In genomic region chr14:20478385-20478784, GRCm38 (mm10) we compare ENCODE assay signal across 9 mouse cellular contexts. TPM values are rescaled to one million over a fixed set of nuclear protein-coding genes. Genes with fewer than 3 reads are reported as not detected.
A peak's percentile ranks its signal among the peaks of the same experiment; 100 is the strongest.
DNase-seq lines count a peak whose midpoint lies in the region; ATAC-seq and TF ChIP-seq lines count a peak whose summit lies in the region.
"Had no signal": no experiment of that assay in that cellular context is flagged by ENCODE, and none has a peak within 500 bp of the region (broad histone marks: within the 10 kb centered on the region; RNA-seq: fewer than 3 reads in every experiment).

No protein-coding gene starts in this region.

- no peak for TF ChIP-seq POLR2A in bone marrow macrophage, adult 2 months (IDR thresholded peaks at IDR 0.05; ENCODE audit: borderline replicate concordance, low read depth, low read length)

- ATAC-seq in kidney, embryonic 16.5 days (ENCODE audit: low FRiP score, low TSS enrichment): no peak
- peak; percentile 20; the same call in 1 of the 2 replicates for ATAC-seq in intestine, embryonic 15.5 days
- no peak for ATAC-seq in neural tube, embryonic 15.5 days (ENCODE audit: low FRiP score)
- no peak for ATAC-seq in CD4-positive, CD25-positive, alpha-beta regulatory T cell, adult 4 months

- no peaks in the 10 kb centered on the region for H3K9me3 ChIP-seq in kidney, embryonic 16.5 days (ENCODE audit: low read length)
- H3K9me3 ChIP-seq in intestine, embryonic 15.5 days: no peaks in the 10 kb centered on the region
- no peaks in the 10 kb centered on the region for H3K9me3 ChIP-seq in neural tube, embryonic 15.5 days (replicated peaks)
- H3K9me3 ChIP-seq: midbrain, embryonic 12.5 days had no signal

- H3K4me3 ChIP-seq in kidney, embryonic 16.5 days (ENCODE audit: low read length): peak overlapping the region; percentile 85
- H3K4me3 ChIP-seq in bone marrow macrophage, adult 2 months (ENCODE audit: insufficient read depth, low read length): peak overlapping the region; percentile 53
- peak overlapping the region; percentile 74 for H3K4me3 ChIP-seq in intestine, embryonic 15.5 days (replicated peaks)
- H3K4me3 ChIP-seq in neural tube, embryonic 15.5 days (replicated peaks): peak overlapping the region; percentile 61; the same call in 1 of the 2 replicates

- no peak for TF ChIP-seq CTCF in bone marrow macrophage, adult 2 months (IDR thresholded peaks at IDR 0.05; ENCODE audit: low read depth, low read length)

- 39% methylated on average over 3 of the region's 3 CpGs for WGBS in kidney, embryonic 16.5 days
- 42% methylated on average over 3 of the region's 3 CpGs for WGBS in intestine, embryonic 15.5 days
- 54% methylated on average over 3 of the region's 3 CpGs for WGBS in neural tube, embryonic 15.5 days

- H3K9ac ChIP-seq in kidney, embryonic 16.5 days (replicated peaks; ENCODE audit: low read length): no peak overlapping the region
- H3K9ac ChIP-seq in intestine, embryonic 15.5 days: no peak overlapping the region
- no peak overlapping the region for H3K9ac ChIP-seq in neural tube, embryonic 15.5 days (replicated peaks)
- H3K9ac ChIP-seq: midbrain, embryonic 12.5 days had no signal

- peak overlapping the region; percentile 69; the same call in 1 of the 2 replicates for H3K27ac ChIP-seq in kidney, embryonic 16.5 days (ENCODE audit: low read length)
- H3K27ac ChIP-seq in bone marrow macrophage, adult 2 months (ENCODE audit: insufficient read depth, low read depth, low read length): peak overlapping the region; percentile 63
- 0 out of 2 replicates have a peak overlapping the region, but pooled peaks have one; percentile 82 for H3K27ac ChIP-seq in intestine, embryonic 15.5 days
- H3K27ac ChIP-seq in neural tube, embryonic 15.5 days (replicated peaks): no peak overlapping the region
- H3K27ac ChIP-seq: midbrain, embryonic 12.5 days had no signal

- peaks cover 9% of the 10 kb centered on the region; the same call in 1 of the 2 replicates for H3K4me1 ChIP-seq in kidney, embryonic 16.5 days (ENCODE audit: insufficient read depth, low read length)
- peaks cover 20% of the 10 kb centered on the region for H3K4me1 ChIP-seq in bone marrow macrophage, adult 2 months (ENCODE audit: control insufficient read depth, insufficient read depth, low read length)
- 0 out of 2 replicates have a peak, but pooled peaks cover 2% of the 10 kb centered on the region for H3K4me1 ChIP-seq in intestine, embryonic 15.5 days (replicated peaks)
- peaks cover 9% of the 10 kb centered on the region for H3K4me1 ChIP-seq in neural tube, embryonic 15.5 days

- H3K27me3 ChIP-seq in kidney, embryonic 16.5 days (ENCODE audit: insufficient read depth, low read length): no peaks in the 10 kb centered on the region
- no peaks in the 10 kb centered on the region for H3K27me3 ChIP-seq in intestine, embryonic 15.5 days (replicated peaks)
- no peaks in the 10 kb centered on the region for H3K27me3 ChIP-seq in neural tube, embryonic 15.5 days (replicated peaks)

- no peak for DNase-seq in kidney, postnatal 25 days
- no peak for DNase-seq in cerebellum, postnatal 10 days
- no peak for DNase-seq in gastrocnemius, adult 18-20 months (ENCODE audit: low spot score)

- peak overlapping the region; percentile 86 for H3K4me2 ChIP-seq in kidney, embryonic 16.5 days (replicated peaks; ENCODE audit: low read depth, low read length)
- H3K4me2 ChIP-seq in intestine, embryonic 15.5 days (replicated peaks): peak overlapping the region; percentile 83
- H3K4me2 ChIP-seq in neural tube, embryonic 15.5 days: peak overlapping the region; percentile 90

- H3K36me3 ChIP-seq in kidney, embryonic 16.5 days (ENCODE audit: insufficient read depth, low read length): 0 out of 2 replicates have a peak, but pooled peaks cover 3% of the 10 kb centered on the region
- no peaks in the 10 kb centered on the region for H3K36me3 ChIP-seq in intestine, embryonic 15.5 days
- no peaks in the 10 kb centered on the region for H3K36me3 ChIP-seq in neural tube, embryonic 15.5 days
- H3K36me3 ChIP-seq: midbrain, embryonic 12.5 days had no signal

RNA-seq across cellular contexts. Expression of gene Anxa7, which starts 1.5 kb away (rescaled TPM):
- 42.1 and 46.3 TPM in 2 replicates for polyA plus RNA-seq in kidney, embryonic 16.5 days (2015; fragmentation: Nextera tagmentation; extraction: Ambion mirVana)
- polyA plus RNA-seq in bone marrow macrophage, adult 2 months (2012; ENCODE audit: insufficient read depth, insufficient read length, missing spikeins): 140 and 141 TPM in 2 replicates
- polyA plus RNA-seq in intestine, embryonic 15.5 days (2015; fragmentation: Nextera tagmentation; extraction: Ambion mirVana): 45.5 and 47.0 TPM in 2 replicates
- polyA plus RNA-seq in neural tube, embryonic 15.5 days (2015; fragmentation: Nextera tagmentation; extraction: Ambion mirVana): 18.0 and 29.8 TPM in 2 replicates
- 10 to 100 TPM; 60.1 to 71.0 TPM for polyA plus RNA-seq in CD4-positive, CD25-positive, alpha-beta regulatory T cell, adult 4 months (2017; shearing (Covaris generic))
- 10 to 100 TPM; 47.7 to 72.8 TPM for total RNA-seq in gastrocnemius, adult 18-20 months (2021)

RNA-seq across cellular contexts. Expression of gene Mss51, which starts 18.3 kb away (rescaled TPM):
- polyA plus RNA-seq in kidney, embryonic 16.5 days (2015; fragmentation: Nextera tagmentation; extraction: Ambion mirVana): 0.55 TPM in 2 replicates
- 1.9 and 2.4 TPM in 2 replicates for polyA plus RNA-seq in bone marrow macrophage, adult 2 months (2012; ENCODE audit: insufficient read depth, insufficient read length, missing spikeins)
- polyA plus RNA-seq in intestine, embryonic 15.5 days (2015; fragmentation: Nextera tagmentation; extraction: Ambion mirVana): 0.54 and 0.98 TPM in 2 replicates
- 0.40 and 0.73 TPM in 2 replicates for polyA plus RNA-seq in neural tube, embryonic 15.5 days (2015; fragmentation: Nextera tagmentation; extraction: Ambion mirVana)
- 1 to 10 TPM; 1.5 to 3.5 TPM for polyA plus RNA-seq in CD4-positive, CD25-positive, alpha-beta regulatory T cell, adult 4 months (2017; shearing (Covaris generic))
- total RNA-seq in gastrocnemius, adult 18-20 months (2021): 100 to 1,000 TPM; 236 to 409 TPM

RNA-seq across cellular contexts. Expression of gene Cfap70, which starts 26.4 kb away (rescaled TPM):
- polyA plus RNA-seq in kidney, embryonic 16.5 days (2015; fragmentation: Nextera tagmentation; extraction: Ambion mirVana): 1.0 and 1.2 TPM in 2 replicates
- not detected in 2 replicates for polyA plus RNA-seq in bone marrow macrophage, adult 2 months (2012; ENCODE audit: insufficient read depth, insufficient read length, missing spikeins)
- polyA plus RNA-seq in intestine, embryonic 15.5 days (2015; fragmentation: Nextera tagmentation; extraction: Ambion mirVana): 0.18 and 0.28 TPM in 2 replicates
- polyA plus RNA-seq in neural tube, embryonic 15.5 days (2015; fragmentation: Nextera tagmentation; extraction: Ambion mirVana): 0.96 and 1.3 TPM in 2 replicates
- not detected for polyA plus RNA-seq in CD4-positive, CD25-positive, alpha-beta regulatory T cell, adult 4 months (2017; shearing (Covaris generic))
- under 1 TPM; 0.14 to 0.19 TPM for total RNA-seq in gastrocnemius, adult 18-20 months (2021)
